Mouse (Mus musculus) E14TG2a.4 (cell line): Measurements from ENCODE around the gene Pole2.
"Not testable (repeated sequence)": the region's sequence is repeated elsewhere in the genome, so short reads cannot be mapped to it uniquely, and the experiment has no call there.

Source experiments
- H3K27me3 ChIP-seq: 2 replicates; pipeline ENCODE4 v1.6.1; 2014; ENCODE audit warnings: low read length, control low read depth; ENCODE audit not compliant: insufficient read depth
- H3K36me3 ChIP-seq: 2 replicates; pipeline ENCODE4 v1.6.1; 2014; ENCODE audit warnings: low read length, control low read depth; ENCODE audit not compliant: insufficient read depth
- H3K4me1 ChIP-seq: replicated peaks from 2 replicates; pipeline ENCODE4 v1.6.1; 2014; ENCODE audit warnings: low read depth, low read length, control low read depth
- H3K4me3 ChIP-seq: replicated peaks from 2 replicates; pipeline ENCODE4 v1.5.1; 2014; ENCODE audit warnings: mild to moderate bottlenecking, low read length
- H3K9me3 ChIP-seq: 2 replicates; pipeline ENCODE4 v1.6.1; 2014; ENCODE audit warnings: low read length, control low read depth
- CTCF ChIP-seq: conservative IDR thresholded peaks from 2 replicates; pipeline ENCODE4 v1.5.1; 2014; ENCODE audit warnings: low read length
- NANOG ChIP-seq: IDR thresholded peaks from 2 replicates; pipeline ENCODE4 v1.6.1; 2014; ENCODE audit warnings: borderline replicate concordance, low read length, mixed read lengths
- POU5F1 ChIP-seq: IDR thresholded peaks from 2 replicates; pipeline ENCODE4 v1.6.1; 2014; ENCODE audit warnings: low read length, borderline replicate concordance

Gene Pole2

GRCm38 (mm10) chr12:69179371-69179770 lies 48.6 kb downstream of the Pole2 start:
- peaks cover 28% of the 10 kb centered on the region for H3K4me1 ChIP-seq
- TF ChIP-seq POU5F1 = no peak
- TF ChIP-seq NANOG = no peak
- H3K36me3 ChIP-seq = peaks cover 45% of the 10 kb centered on the region
- H3K4me3 ChIP-seq = 0 out of 2 replicates have a peak overlapping the region, but pooled peaks have one; percentile 27
- H3K27me3 ChIP-seq = no peaks in the 10 kb centered on the region
- H3K9me3 ChIP-seq = 0 out of 2 replicates have a peak, but pooled peaks cover 5% of the 10 kb centered on the region

DNA sequence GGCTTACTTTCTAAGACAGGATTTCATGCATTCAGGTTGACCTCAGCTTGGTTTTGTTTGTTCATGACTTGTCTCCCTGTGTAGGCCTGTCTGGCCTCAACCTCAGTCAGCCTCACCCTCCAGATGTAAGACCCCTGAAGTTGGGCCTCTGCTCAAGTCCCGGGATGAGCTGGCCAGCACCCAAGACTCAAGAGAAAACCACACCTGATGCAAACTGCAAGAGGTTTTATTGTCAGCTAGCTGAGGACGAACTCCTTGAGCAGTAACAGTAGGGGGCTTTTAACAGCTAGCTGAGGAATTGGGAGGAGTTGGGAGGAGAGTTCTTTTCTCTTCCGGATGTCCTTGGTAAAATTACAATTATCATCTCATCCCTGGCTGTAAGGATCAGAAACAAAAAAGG lies 50.5 kb downstream of the Pole2 start:
- H3K36me3 ChIP-seq = peaks cover 58% of the 10 kb centered on the region
- no peaks in the 10 kb centered on the region for H3K27me3 ChIP-seq
- TF ChIP-seq NANOG = no peak
- TF ChIP-seq CTCF = no peak
- TF ChIP-seq POU5F1 = no peak
- 0 out of 2 replicates have a peak, but pooled peaks cover 5% of the 10 kb centered on the region for H3K9me3 ChIP-seq
- no peak overlapping the region for H3K4me3 ChIP-seq
- peaks cover 27% of the 10 kb centered on the region for H3K4me1 ChIP-seq

DNA sequence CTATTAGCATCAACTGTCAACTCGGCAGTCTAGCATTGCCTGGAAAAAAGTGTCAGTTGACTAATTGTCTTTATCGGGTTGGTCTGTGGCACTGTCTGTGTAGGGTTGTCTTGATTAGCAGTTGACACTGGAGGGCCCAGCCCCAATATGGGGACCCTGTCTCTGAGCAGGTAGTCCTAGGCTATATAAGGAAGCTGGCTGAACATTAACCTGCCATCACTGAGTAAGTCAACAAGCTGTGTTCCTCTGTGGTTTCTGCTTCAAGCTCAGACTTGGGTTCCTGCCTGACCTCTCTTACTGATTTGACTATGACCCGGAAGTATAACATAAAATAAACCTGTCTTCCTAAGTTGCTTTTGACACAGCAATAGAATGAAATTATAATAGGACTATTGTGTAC lies 52.0 kb downstream of the Pole2 start:
- H3K4me3 ChIP-seq = no peak overlapping the region
- 0 out of 2 replicates have a peak, but pooled peaks cover 5% of the 10 kb centered on the region for H3K9me3 ChIP-seq
- no peaks in the 10 kb centered on the region for H3K27me3 ChIP-seq
- TF ChIP-seq CTCF (no peak), POU5F1 (no peak), NANOG (no peak)
- H3K36me3 ChIP-seq = peaks cover 61% of the 10 kb centered on the region
- peaks cover 23% of the 10 kb centered on the region for H3K4me1 ChIP-seq

DNA sequence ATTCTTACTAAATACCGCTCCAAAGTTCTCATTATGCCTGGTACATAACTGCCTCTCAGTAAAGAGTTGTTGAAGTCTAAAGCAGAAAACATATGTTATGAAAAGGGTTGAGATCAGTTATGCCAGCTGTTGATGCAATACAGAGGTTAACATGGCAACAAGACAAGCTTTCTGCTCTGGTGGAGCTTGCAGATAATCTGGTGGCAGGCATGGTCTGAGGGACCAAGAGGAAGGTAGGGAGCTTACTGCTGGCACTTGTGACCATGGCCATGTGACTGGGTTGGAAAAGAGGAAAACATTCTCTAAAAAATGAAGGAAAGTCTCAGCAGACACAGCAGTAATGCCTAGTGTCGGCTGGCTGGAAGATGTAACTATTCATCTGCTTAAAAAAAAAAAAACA lies 56.7 kb downstream of the Pole2 start:
- Histone ChIP-seq H3K27me3 (no peaks in the 10 kb centered on the region), H3K4me3 (no peak overlapping the region), H3K4me1 (peaks cover 33% of the 10 kb centered on the region), H3K9me3 (no peaks in the 10 kb centered on the region), H3K36me3 (peaks cover 49% of the 10 kb centered on the region)
- no peak for TF ChIP-seq POU5F1
- TF ChIP-seq CTCF = no peak
- TF ChIP-seq NANOG = no peak

GRCm38 (mm10) chr12:69168461-69169106 lies 59.4 kb downstream of the Pole2 start, which contains the start of gene Lrr1:
Gene Lrr1, plus strand, starts transcription at chr12:69168814.
- H3K9me3 ChIP-seq = no peaks in the 10 kb centered on the region
- peak within 1 kb of the TSS; percentile 98 for H3K4me3 ChIP-seq
- no peaks in the 10 kb centered on the region for H3K27me3 ChIP-seq

GRCm38 (mm10) chr12:69167656-69168460 lies 60.1 kb downstream of the Pole2 start:
- H3K4me1 ChIP-seq = peaks cover 53% of the 10 kb centered on the region
- H3K9me3 ChIP-seq = no peaks in the 10 kb centered on the region
- H3K27me3 ChIP-seq = no peaks in the 10 kb centered on the region
- peak overlapping the region; percentile 98 for H3K4me3 ChIP-seq
- TF ChIP-seq POU5F1 = no peak
- TF ChIP-seq CTCF = no peak
- TF ChIP-seq NANOG = no peak
- H3K36me3 ChIP-seq = peaks cover 15% of the 10 kb centered on the region

More at GRCm38 (mm10) chr12:69168461-69169106, 59.4 kb downstream of the Pole2 start, which contains the start of gene Lrr1:
- Histone ChIP-seq H3K36me3 (peaks cover 23% of the 10 kb centered on the region), H3K4me1 (peaks cover 48% of the 10 kb centered on the region)
- no peak for TF ChIP-seq POU5F1

GRCm38 (mm10) chr12:69166861-69167581 lies 61.0 kb downstream of the Pole2 start:
- Histone ChIP-seq H3K4me1 (peaks cover 50% of the 10 kb centered on the region), H3K36me3 (peaks cover 10% of the 10 kb centered on the region)
- not testable (repeated sequence) for H3K4me3 ChIP-seq, H3K9me3 ChIP-seq, H3K27me3 ChIP-seq

DNA sequence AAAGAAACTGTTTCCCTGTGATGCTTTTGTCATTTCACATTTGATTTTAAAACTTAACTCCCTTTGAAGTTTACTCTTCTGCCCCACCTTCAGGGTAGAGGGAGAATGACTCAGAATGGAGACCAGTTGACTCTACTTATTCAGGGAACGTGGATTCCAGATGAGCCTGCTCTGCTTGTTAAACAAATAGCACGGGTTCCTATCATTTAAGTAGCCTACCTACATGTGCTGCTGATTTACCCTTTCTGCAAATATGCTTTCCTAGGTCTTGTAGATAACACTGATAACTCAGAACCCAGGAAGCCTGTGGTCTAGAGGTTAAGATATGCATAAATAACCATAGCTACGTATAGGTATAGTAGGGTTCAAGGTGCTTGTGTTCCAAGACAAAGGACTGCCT lies 63.1 kb downstream of the Pole2 start:
- Histone ChIP-seq H3K4me3 (no peak overlapping the region), H3K9me3 (no peaks in the 10 kb centered on the region), H3K27me3 (no peaks in the 10 kb centered on the region), H3K4me1 (peaks cover 43% of the 10 kb centered on the region), H3K36me3 (no peaks in the 10 kb centered on the region)
- no peak for TF ChIP-seq CTCF
- TF ChIP-seq NANOG = no peak
- TF ChIP-seq POU5F1 = no peak

GRCm38 (mm10) chr12:69163586-69163985 lies 64.4 kb downstream of the Pole2 start:
- H3K4me3 ChIP-seq, H3K9me3 ChIP-seq, H3K27me3 ChIP-seq, H3K36me3 ChIP-seq: not testable (repeated sequence)
- H3K4me1 ChIP-seq = peaks cover 41% of the 10 kb centered on the region

GRCm38 (mm10) chr12:69160677-69161076 lies 67.3 kb downstream of the Pole2 start:
- not testable (repeated sequence) for H3K4me3 ChIP-seq, H3K27me3 ChIP-seq, H3K9me3 ChIP-seq
- H3K4me1 ChIP-seq = peaks cover 38% of the 10 kb centered on the region
- H3K36me3 ChIP-seq = peaks cover 28% of the 10 kb centered on the region
